13 mouse cellular contexts compared by ENCODE assay signal in the genomic region with DNA sequence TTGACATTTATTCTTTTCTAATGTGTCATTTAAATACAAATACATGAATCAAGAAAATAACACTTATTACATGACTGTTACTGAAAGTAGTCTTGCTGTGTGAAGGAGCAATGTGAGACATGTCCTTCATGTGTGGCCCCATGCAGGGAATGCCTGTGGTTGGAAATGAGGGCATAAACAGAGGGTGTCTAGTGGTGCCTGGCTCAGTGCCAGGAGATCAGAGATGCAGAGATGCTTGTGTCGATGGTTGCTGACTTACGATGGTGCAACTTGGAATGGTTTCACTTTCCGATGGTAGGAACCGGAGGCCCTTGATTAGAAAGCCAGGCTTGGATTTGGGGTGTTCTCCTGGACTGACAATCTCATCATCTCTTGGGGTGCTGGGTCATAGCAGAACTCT.
"Had no signal": no experiment of that assay in that cellular context is flagged by ENCODE, and none has a peak within 500 bp of the region (broad histone marks: within the 10 kb centered on the region; RNA-seq: fewer than 3 reads in every experiment).

No protein-coding gene starts in this region.

- H3K4me2 ChIP-seq: liver, embryonic 13.5 days; lung, embryonic 15.5 days; midbrain, embryonic 12.5 days; midbrain, embryonic 15.5 days; neural tube, embryonic 12.5 days; neural tube, embryonic 15.5 days had no signal

- H3K27me3 ChIP-seq: liver, embryonic 13.5 days; lung, embryonic 15.5 days; midbrain, embryonic 12.5 days; midbrain, embryonic 15.5 days; neural tube, embryonic 12.5 days; neural tube, embryonic 15.5 days had no signal

- H3K27ac ChIP-seq: kidney, postnatal 0 days; liver, embryonic 13.5 days; lung, embryonic 15.5 days; macrophage; midbrain, embryonic 12.5 days; midbrain, embryonic 15.5 days; neural tube, embryonic 12.5 days; neural tube, embryonic 15.5 days had no signal

- H3K9ac ChIP-seq: liver, embryonic 13.5 days; lung, embryonic 15.5 days; midbrain, embryonic 12.5 days; midbrain, embryonic 15.5 days; neural tube, embryonic 12.5 days; neural tube, embryonic 15.5 days had no signal

- H3K36me3 ChIP-seq: liver, embryonic 13.5 days; lung, embryonic 15.5 days; midbrain, embryonic 12.5 days; midbrain, embryonic 15.5 days; neural tube, embryonic 12.5 days; neural tube, embryonic 15.5 days had no signal

- H3K9me3 ChIP-seq: liver, embryonic 13.5 days; lung, embryonic 15.5 days; midbrain, embryonic 12.5 days; midbrain, embryonic 15.5 days; neural tube, embryonic 12.5 days; neural tube, embryonic 15.5 days had no signal

- H3K4me3 ChIP-seq: liver, embryonic 13.5 days; lung, embryonic 15.5 days; midbrain, embryonic 12.5 days; midbrain, embryonic 15.5 days; neural tube, embryonic 12.5 days; neural tube, embryonic 15.5 days had no signal

- ATAC-seq: midbrain, embryonic 15.5 days had no signal

- DNase-seq: kidney, adult 2 months; kidney, postnatal 36 days; liver, embryonic 13.5 days; lung, postnatal 14 days; thymus, adult 18-20 months; thymus, postnatal 36 days had no signal

- H3K4me1 ChIP-seq: liver, embryonic 13.5 days; lung, embryonic 15.5 days; midbrain, embryonic 12.5 days had no signal
